Mouse (Mus musculus) retina, postnatal 1 day (tissue): ENCODE measurements around the gene Cand2.

ENCODE experiments used
- DNase-seq: peaks from one replicate; pipeline ENCODE4 v3.0.0-alpha.2; 2012

Cand2 gene

DNA sequence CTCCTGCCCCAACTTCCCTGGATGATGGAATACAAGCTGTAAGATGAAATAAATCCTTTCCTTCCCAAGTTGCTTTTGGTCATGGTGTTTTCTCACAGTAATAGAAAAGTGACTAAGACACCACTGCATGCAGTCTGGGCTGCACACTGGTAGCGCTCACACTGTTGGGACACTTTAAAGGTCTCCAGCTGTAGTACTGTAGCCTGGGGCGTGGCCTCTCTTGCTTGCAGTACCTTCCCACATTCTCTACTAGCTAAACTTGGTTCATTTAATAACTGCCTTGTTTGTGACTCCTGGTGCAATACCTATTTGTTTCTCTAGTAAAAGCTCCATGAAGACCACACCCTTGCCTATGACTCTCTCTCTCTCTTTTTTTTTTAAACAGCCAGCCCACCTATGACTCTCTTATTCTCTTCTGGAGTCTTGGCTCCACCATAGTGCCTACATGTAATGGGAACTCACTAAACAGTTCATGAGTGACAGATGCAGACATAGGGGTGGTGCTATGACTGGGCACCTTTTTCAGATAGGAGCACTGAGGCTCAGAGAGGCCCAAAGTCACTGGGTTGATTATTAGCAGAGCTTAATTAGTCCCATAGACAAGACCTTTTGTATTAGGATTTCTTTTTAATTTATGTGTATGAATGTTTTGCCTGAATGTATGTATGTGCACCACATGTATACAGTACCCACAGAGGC lies 58.0 kb downstream of the Cand2 start:
- DNase-seq: no peak

DNA sequence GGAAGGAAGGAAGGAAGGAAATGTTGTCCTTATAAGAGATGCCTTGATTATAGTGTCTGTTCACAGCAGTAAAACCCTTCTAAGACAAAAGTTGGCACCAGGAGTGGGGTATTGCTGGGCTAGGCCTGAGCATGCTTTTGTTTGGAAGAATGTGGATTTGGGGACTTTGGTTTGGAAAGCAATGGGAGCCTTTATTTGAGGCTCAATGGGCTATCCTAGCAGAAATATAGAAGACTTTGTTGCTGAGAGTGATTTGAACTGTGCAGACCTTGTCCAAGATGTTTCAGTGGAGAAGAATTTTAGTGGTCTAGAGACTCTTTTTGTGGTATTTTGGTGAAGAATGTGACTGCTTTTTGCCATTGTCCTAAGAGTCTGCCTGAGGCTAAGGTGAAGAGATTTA lies 59.5 kb downstream of the Cand2 start:
- no peak for DNase-seq

DNA sequence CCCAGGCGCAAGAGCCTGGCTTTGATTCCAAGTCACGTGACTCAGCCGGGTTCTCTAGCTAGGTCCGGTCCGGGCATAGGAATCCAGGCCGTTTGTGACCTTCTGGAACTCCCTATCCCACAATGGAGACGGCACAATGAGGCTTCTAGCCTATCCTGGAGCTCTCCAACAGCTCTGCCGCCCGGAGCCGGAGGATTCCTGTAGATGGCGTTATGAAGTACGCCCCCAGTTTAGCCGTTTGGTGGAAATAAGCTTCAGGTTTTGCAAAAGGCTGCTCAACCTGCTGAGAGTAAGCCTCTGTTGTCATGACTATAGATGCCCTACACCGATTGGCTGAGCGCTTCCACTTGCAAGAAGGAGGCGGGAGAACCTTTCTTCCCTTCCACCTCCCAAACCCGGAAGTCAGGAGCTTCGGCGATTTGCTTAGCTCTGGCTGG lies 63.8 kb downstream of the Cand2 start, which contains the start of gene Efcab12:
TSS of gene Efcab12 (minus strand) at position 252 of the 437 bp plus-strand sequence.
- DNase-seq: peak; percentile 94

DNA sequence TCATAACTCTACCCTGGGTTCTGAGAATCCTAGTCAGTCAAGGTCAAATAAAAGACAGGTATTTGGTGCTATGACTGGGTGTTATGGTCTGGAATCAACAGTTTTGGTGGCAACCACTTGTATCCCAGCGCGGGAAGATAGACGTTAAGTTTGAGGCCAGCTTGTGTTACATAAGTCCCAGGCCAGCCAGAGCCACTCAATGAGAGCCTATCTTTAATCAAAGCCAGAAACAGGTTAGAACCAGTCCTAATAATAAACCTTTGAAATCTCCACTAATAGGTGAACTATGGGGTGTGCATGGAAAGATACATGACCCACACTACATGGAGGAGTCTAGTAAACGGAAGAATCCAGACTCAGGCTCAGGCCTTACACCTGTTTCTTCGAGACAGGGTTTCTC lies 64.4 kb downstream of the Cand2 start:
- no peak for DNase-seq

DNA sequence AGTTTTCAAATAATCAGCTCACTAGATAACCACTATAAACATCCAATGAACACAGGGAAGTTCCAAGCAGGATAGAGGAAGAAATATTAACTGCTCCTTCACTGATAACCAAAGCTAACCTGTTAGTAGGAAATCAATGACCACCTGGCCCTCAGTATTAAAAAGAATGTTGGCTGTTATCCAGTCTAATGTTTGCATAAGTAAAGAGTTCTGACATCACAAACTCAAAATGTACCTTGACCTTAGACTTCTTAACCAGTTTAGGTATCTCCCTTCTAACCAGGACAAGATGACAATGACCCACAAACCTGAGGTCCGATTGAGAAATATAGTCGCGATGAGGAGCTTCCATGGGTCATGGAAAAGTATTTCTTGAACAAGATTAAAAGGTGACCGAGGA lies 70.7 kb downstream of the Cand2 start:
- DNase-seq: no peak

DNA sequence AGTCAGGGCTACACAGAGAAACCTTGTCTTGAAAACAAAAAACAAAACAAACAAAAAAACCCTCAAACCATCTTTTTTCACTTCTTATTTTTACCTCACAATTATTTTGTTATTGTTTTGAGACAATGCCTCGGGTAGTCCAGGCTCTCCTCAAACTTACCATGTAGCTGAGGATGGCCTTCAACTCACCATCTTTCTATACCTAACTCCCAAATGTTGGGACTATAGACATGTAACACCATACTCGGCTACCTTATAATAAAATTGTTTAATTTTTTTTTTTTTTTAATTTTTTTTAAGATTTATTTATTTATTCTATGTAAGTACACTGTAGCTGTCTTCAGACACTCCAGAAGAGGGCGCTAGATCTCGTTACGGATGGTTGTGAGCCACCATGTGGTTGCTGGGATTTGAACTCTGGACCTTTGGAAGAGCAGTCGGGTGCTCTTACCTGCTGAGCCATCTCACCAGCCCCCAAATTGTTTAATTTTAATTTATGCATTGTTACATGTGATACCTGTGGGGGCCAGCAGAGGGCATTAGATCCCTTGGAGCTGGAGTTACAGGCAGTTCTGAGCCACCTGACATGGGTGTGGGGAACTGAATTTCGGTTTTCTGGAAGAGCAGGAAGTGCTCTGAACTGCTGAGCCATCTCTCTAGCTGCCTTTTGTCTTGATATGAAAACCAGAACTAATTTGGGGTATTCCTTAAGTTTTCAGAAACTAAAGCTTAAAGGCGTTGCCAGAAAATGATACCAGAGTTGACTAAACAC lies 72.5 kb downstream of the Cand2 start:
- peak; percentile 79 for DNase-seq

DNA sequence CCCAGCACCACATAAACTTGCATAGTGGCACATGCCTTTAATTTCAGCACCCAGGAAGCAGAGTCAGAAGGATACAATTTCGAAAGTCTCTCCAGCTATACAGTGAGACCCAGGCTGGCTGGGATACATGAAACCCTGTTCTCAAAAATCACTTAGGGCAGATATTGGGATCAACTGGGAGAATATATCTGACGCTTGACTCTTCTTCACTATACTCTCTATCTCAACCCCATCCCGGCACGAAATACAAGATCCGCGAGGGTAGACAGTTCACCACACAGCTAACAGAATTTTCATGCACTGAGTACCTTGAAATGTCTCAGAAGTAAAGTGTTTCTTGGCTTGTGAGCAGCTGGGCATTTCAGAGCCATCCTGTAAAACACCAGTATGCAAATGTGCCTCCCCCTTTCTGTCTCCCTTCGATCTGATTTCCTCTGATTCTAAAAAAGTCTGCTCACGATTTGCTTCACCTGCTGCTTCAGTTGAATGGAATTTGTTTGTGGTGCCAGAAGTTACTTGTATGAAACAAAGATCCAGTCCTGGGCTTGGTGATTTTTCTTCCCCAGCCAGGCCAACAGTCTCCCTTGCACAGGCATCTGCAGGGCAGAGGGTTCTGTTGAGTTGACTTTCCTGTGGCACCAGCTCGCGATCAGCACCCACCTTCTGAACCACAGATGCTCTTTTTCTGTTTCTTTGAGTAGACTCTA lies 74.4 kb downstream of the Cand2 start:
- DNase-seq: no peak

DNA sequence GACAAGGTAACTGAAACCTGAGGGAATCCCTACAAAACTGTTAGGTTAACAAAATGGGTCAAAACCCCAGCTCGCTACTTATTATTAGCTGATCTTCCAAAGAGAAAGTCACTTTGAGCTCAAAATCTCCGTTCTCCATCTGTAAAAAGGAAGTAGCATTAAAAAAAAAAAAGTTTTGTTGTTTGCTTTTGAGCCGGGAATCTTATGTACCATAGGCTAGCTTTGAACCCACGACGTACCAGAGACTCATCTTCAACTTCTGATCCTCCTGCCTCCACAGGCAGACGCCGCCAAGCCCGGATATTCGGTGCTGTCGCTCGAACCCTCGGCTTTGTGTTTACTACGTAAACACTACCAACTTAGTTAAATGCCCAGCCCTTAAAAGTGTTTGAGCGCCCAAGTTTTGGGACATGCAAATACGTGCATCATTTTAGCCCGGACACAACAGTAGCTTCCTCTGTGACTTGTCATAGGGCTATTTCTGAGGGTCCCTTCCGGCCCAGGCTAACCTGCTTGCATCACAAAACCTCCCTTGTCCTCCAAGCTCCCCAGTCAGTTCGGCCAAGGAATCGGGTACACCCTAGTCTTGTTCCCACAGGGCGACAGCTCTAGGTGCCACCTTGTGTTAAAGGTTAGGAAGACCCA lies 78.2 kb downstream of the Cand2 start:
- no peak for DNase-seq

DNA sequence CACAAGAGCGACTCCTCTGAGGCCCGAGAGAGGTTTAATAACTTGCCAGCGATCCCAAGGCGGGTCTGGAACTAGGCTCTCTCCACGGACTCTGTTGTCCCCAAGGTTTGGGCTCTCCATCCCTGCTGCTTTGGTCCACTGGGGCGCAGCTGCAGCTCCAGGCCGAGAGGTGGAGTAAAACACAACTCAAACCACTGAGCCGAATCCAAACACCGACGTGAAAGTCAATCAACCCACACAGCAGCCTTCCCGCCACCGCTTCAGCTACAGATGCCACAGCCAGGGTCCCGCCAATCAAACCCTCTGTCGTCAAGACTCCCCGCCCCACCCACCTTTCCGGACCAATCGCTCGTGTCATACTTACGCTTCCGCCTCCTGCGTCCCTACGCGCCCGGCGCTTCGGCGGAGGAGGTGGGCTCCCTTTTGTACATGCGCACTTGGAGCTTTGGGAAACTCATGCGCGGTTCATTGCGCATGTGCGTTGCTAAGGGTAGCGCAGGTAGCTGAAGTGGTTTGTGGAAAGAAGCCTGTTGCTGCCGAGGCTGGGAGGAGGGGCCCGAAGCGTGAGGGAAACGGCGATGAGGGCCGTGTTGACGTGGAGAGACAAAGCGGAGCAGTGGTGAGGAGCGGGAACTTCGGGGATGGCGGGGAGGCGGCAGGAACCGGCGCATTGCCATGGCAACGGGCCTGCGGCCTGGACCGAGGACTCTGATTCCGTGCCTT lies 78.9 kb downstream of the Cand2 start, which contains the start of the genes Mbd4 and Ift122:
TSS of gene Mbd4 (minus strand) at position 281 of the 723 bp plus-strand sequence.
TSS of gene Ift122 (plus strand) at position 380 of the 723 bp plus-strand sequence.
- DNase-seq: peak; percentile 100

DNA sequence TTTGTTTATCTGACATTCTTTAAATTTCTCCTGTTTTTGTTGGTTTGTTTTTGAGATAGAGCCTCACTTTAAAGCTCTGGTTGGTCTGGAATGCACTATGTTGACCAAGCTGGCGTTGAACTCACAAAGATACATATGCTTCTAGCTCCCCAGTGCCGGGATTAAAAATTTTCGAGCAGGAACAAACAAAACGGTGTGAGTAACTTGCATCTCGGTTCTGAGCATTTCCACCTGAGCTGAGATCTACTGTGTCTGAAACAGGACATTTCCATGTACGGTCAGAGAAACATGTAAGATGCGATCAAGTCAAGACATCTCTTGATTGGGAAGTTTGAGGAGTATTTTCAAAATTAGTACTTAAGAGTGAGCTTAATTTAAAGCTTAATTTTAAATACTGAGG lies 79.6 kb downstream of the Cand2 start:
- no peak for DNase-seq

DNA sequence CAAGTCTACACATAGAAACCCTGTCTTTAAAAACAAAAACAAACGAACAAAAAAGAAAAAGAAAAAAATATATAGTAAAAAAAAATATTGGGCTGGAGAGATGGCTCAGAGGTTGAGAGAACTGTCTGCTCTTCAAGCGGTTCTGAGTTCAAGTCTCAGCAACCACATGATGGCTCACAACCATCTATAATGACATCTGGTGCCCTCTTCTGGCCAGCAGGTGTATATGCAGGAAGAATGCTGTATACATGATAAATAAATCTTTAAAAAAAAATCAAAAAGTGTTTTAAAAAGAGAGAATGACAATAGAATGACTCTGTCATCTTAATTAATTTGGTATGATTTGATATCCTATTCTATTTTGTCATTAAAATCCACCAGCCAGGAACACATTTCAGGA lies 80.1 kb downstream of the Cand2 start:
- DNase-seq: no peak
